15 mouse cellular contexts compared by ENCODE assay signal in genomic region chr9:75304286-75304685, GRCm38 (mm10). TPM values are rescaled to one million over a fixed set of nuclear protein-coding genes. Genes with fewer than 3 reads are reported as not detected.
A peak's percentile ranks its signal among the peaks of the same experiment; 100 is the strongest.
DNase-seq lines count a peak whose midpoint lies in the region; ATAC-seq and TF ChIP-seq lines count a peak whose summit lies in the region.
"Had no signal": no experiment of that assay in that cellular context is flagged by ENCODE, and none has a peak within 500 bp of the region (broad histone marks: within the 10 kb centered on the region; RNA-seq: fewer than 3 reads in every experiment).

No protein-coding gene starts in this region.

- no peak overlapping the region for H3K27ac ChIP-seq in forebrain, embryonic 10.5 days
- H3K27ac ChIP-seq in forebrain, embryonic 16.5 days (ENCODE audit: low read length), result no peak overlapping the region
- H3K27ac ChIP-seq in liver, embryonic 12.5 days, result no peak overlapping the region
- no peak overlapping the region for H3K27ac ChIP-seq in liver, postnatal 0 days (ENCODE audit: low read depth)
- H3K27ac ChIP-seq in hindbrain, embryonic 15.5 days (replicated peaks), result no peak overlapping the region

- no peak overlapping the region for H3K9ac ChIP-seq in forebrain, embryonic 16.5 days (replicated peaks; ENCODE audit: low read depth, low read length)
- no peak overlapping the region for H3K9ac ChIP-seq in liver, embryonic 12.5 days
- H3K9ac ChIP-seq in liver, postnatal 0 days (replicated peaks), result no peak overlapping the region
- H3K9ac ChIP-seq in hindbrain, embryonic 15.5 days, result no peak overlapping the region

- ATAC-seq in forebrain, embryonic 16.5 days, result no peak
- no peak for ATAC-seq in liver, embryonic 12.5 days
- no peak for ATAC-seq in liver, postnatal 0 days
- no peak for ATAC-seq in hindbrain, embryonic 15.5 days (ENCODE audit: low FRiP score, low read depth)
- ATAC-seq: Patski had no signal

- TF ChIP-seq CTCF in liver, postnatal 0 days (IDR thresholded peaks at IDR 0.05; ENCODE audit: low read depth), result no peak

- H3K4me1 ChIP-seq in forebrain, embryonic 10.5 days, result peaks cover 9% of the 10 kb centered on the region
- H3K4me1 ChIP-seq in forebrain, embryonic 16.5 days (replicated peaks; ENCODE audit: control insufficient read depth, insufficient read depth, low read length), result no peaks in the 10 kb centered on the region
- peaks cover 6% of the 10 kb centered on the region for H3K4me1 ChIP-seq in liver, embryonic 12.5 days
- H3K4me1 ChIP-seq in liver, postnatal 0 days (ENCODE audit: insufficient read depth), result no peaks in the 10 kb centered on the region
- no peaks in the 10 kb centered on the region for H3K4me1 ChIP-seq in hindbrain, embryonic 15.5 days (replicated peaks)

- no peak for TF ChIP-seq EP300 in liver, postnatal 0 days (IDR thresholded peaks at IDR 0.05; ENCODE audit: low read depth)

- no peaks in the 10 kb centered on the region for H3K27me3 ChIP-seq in forebrain, embryonic 10.5 days (ENCODE audit: poor library complexity, severe bottlenecking)
- H3K27me3 ChIP-seq in forebrain, embryonic 16.5 days (replicated peaks; ENCODE audit: control insufficient read depth, insufficient read depth, low read length), result no peaks in the 10 kb centered on the region
- 0 out of 2 replicates have a peak, but pooled peaks cover 4% of the 10 kb centered on the region for H3K27me3 ChIP-seq in liver, embryonic 12.5 days (replicated peaks)
- H3K27me3 ChIP-seq in liver, postnatal 0 days (ENCODE audit: insufficient read depth, low read length), result no peaks in the 10 kb centered on the region
- H3K27me3 ChIP-seq in hindbrain, embryonic 15.5 days, result no peaks in the 10 kb centered on the region
- no peaks in the 10 kb centered on the region for H3K27me3 ChIP-seq in myocyte (ENCODE audit: control insufficient read depth, insufficient read depth, insufficient read length)
- H3K27me3 ChIP-seq: Patski had no signal

- H3K36me3 ChIP-seq in forebrain, embryonic 10.5 days (replicated peaks), result no peaks in the 10 kb centered on the region
- H3K36me3 ChIP-seq in forebrain, embryonic 16.5 days (ENCODE audit: control insufficient read depth, insufficient read depth), result no peaks in the 10 kb centered on the region
- no peaks in the 10 kb centered on the region for H3K36me3 ChIP-seq in liver, embryonic 12.5 days
- H3K36me3 ChIP-seq in liver, postnatal 0 days (replicated peaks; ENCODE audit: insufficient read depth, low read length), result no peaks in the 10 kb centered on the region
- no peaks in the 10 kb centered on the region for H3K36me3 ChIP-seq in hindbrain, embryonic 15.5 days
- H3K36me3 ChIP-seq in myocyte (ENCODE audit: control insufficient read depth, insufficient read depth), result no peaks in the 10 kb centered on the region

- H3K9me3 ChIP-seq in forebrain, embryonic 10.5 days, result no peaks in the 10 kb centered on the region
- H3K9me3 ChIP-seq in forebrain, embryonic 16.5 days (ENCODE audit: control insufficient read depth, low read length), result no peaks in the 10 kb centered on the region
- H3K9me3 ChIP-seq in liver, embryonic 12.5 days (replicated peaks), result no peaks in the 10 kb centered on the region
- no peaks in the 10 kb centered on the region for H3K9me3 ChIP-seq in liver, postnatal 0 days (ENCODE audit: low read length)
- H3K9me3 ChIP-seq in hindbrain, embryonic 15.5 days, result no peaks in the 10 kb centered on the region

- WGBS in forebrain, embryonic 10.5 days, result 41% methylated on average over 7 of the region's 7 CpGs
- WGBS in forebrain, embryonic 16.5 days, result 31% methylated on average over 7 of the region's 7 CpGs
- 26% methylated on average over 7 of the region's 7 CpGs for WGBS in liver, embryonic 12.5 days (ENCODE audit: insufficient replicate concordance)
- WGBS in liver, postnatal 0 days (ENCODE audit: insufficient replicate concordance), result 40% methylated on average over 7 of the region's 7 CpGs
- WGBS in hindbrain, embryonic 15.5 days, result 32% methylated on average over 7 of the region's 7 CpGs

- H3ac ChIP-seq in myocyte (ENCODE audit: control insufficient read depth, insufficient read length), result no peak overlapping the region

- DNase-seq in forebrain, embryonic 10.5 days (ENCODE audit: extremely low spot score, low spot score), result no peak
- no peak for DNase-seq in liver, postnatal 0 days
- DNase-seq in ovary, adult 18-20 months (ENCODE audit: low spot score), result no peak
- no peak for DNase-seq in thymus, postnatal 14 days
- DNase-seq: adrenal gland, adult 8-10 months; gastrocnemius, postnatal 14 days; kidney, postnatal 25 days had no signal

- H3K4me3 ChIP-seq in forebrain, embryonic 10.5 days, result peak overlapping the region; percentile 32
- H3K4me3 ChIP-seq in forebrain, embryonic 16.5 days (replicated peaks; ENCODE audit: low read length), result no peak overlapping the region
- no peak overlapping the region for H3K4me3 ChIP-seq in liver, embryonic 12.5 days
- no peak overlapping the region for H3K4me3 ChIP-seq in liver, postnatal 0 days (ENCODE audit: low read depth, low read length)
- no peak overlapping the region for H3K4me3 ChIP-seq in hindbrain, embryonic 15.5 days
- H3K4me3 ChIP-seq in myocyte, result no peak overlapping the region
- H3K4me3 ChIP-seq: erythroblast, embryonic 14.5 days had no signal

- no peaks in the 10 kb centered on the region for H3K79me2 ChIP-seq in myocyte (ENCODE audit: control insufficient read depth, insufficient read depth)

- no peak for TF ChIP-seq POLR2A in myocyte (IDR thresholded peaks at IDR 0.05; ENCODE audit: insufficient read length, low read depth)

- H3K4me2 ChIP-seq in forebrain, embryonic 16.5 days (ENCODE audit: low read length), result no peak overlapping the region
- H3K4me2 ChIP-seq in liver, embryonic 12.5 days, result peak overlapping the region; percentile 51
- H3K4me2 ChIP-seq in liver, postnatal 0 days (ENCODE audit: low read depth, low read length), result no peak overlapping the region
- peak overlapping the region; percentile 24; the same call in 1 of the 2 replicates for H3K4me2 ChIP-seq in hindbrain, embryonic 15.5 days
- peak overlapping the region; percentile 32 for H3K4me2 ChIP-seq in myocyte (ENCODE audit: low read depth)

TF ChIP-seq in myocyte, 11 proteins besides CTCF, POLR2A, EP300 and RAD21:
- TF ChIP-seq REST (IDR thresholded peaks at IDR 0.05; ENCODE audit: insufficient read depth, insufficient read length) (no peak), POLR2AphosphoS2 (IDR thresholded peaks at IDR 0.05; ENCODE audit: insufficient read length, low read depth) (no peak), CEBPB (IDR thresholded peaks at IDR 0.05; ENCODE audit: insufficient read depth, poor library complexity, severe bottlenecking) (no peak), TCF3 (IDR thresholded peaks at IDR 0.05; ENCODE audit: insufficient read length, low read depth) (no peak), MYOG (IDR thresholded peaks at IDR 0.05; ENCODE audit: control insufficient read depth in 1 of 3, insufficient read depth in 1 of 3, insufficient read length in 2 of 3, low read depth in 2 of 3) (no peak), MYOD1 (IDR thresholded peaks at IDR 0.05; ENCODE audit: control insufficient read depth in 1 of 3, insufficient read length in 2 of 3, low read depth in 2 of 3) (no peak)

RNA-seq across cellular contexts. Expression of gene Gnb5, which starts 1.8 kb away (rescaled TPM):
- polyA plus RNA-seq in forebrain, embryonic 10.5 days (2016; fragmentation: Nextera tagmentation; extraction: Ambion mirVana), result 24.0 and 27.9 TPM in 2 replicates
- polyA plus RNA-seq in forebrain, embryonic 16.5 days (2015; fragmentation: Nextera tagmentation; extraction: Ambion mirVana), result 50.8 and 60.2 TPM in 2 replicates
- polyA plus RNA-seq in liver, embryonic 12.5 days (2016; fragmentation: Nextera tagmentation; extraction: Ambion mirVana), result 3.5 and 3.9 TPM in 2 replicates
- 1.8 and 2.4 TPM in 2 replicates for polyA plus RNA-seq in liver, postnatal 0 days (2015; fragmentation: Nextera tagmentation; extraction: Ambion mirVana)
- polyA plus RNA-seq in hindbrain, embryonic 15.5 days (2015; fragmentation: Nextera tagmentation; extraction: Ambion mirVana), result 81.3 and 83.9 TPM in 2 replicates
- polyA plus RNA-seq in myocyte (2012; fragmentation: generic; extraction: Trizol), result 24.3 TPM
- polyA plus RNA-seq: erythroblast, embryonic 14.5 days had no signal

RNA-seq across cellular contexts. Expression of gene Bcl2l10, which starts 43.3 kb away (rescaled TPM):
- polyA plus RNA-seq in forebrain, embryonic 10.5 days (2016; fragmentation: Nextera tagmentation; extraction: Ambion mirVana), result not detected in 2 replicates
- polyA plus RNA-seq in forebrain, embryonic 16.5 days (2015; fragmentation: Nextera tagmentation; extraction: Ambion mirVana), result not detected in 2 replicates
- polyA plus RNA-seq in liver, embryonic 12.5 days (2016; fragmentation: Nextera tagmentation; extraction: Ambion mirVana), result not detected in 2 replicates
- polyA plus RNA-seq in liver, postnatal 0 days (2015; fragmentation: Nextera tagmentation; extraction: Ambion mirVana), result not detected in 2 replicates
- polyA plus RNA-seq in hindbrain, embryonic 15.5 days (2015; fragmentation: Nextera tagmentation; extraction: Ambion mirVana), result not detected in 2 replicates
- not detected for polyA plus RNA-seq in myocyte (2012; fragmentation: generic; extraction: Trizol)
- polyA plus RNA-seq: erythroblast, embryonic 14.5 days; intestine, embryonic 14.5 days; lung, embryonic 16.5 days had no signal

Comparison
In these comparisons a context has a peak if more than half of its experiments do, and no peak if none do; other contexts are left out.
1. H3K4me2 ChIP-seq: peak in liver, embryonic 12.5 days (single experiment), hindbrain, embryonic 15.5 days (single experiment) and myocyte (single experiment); none in forebrain, embryonic 16.5 days (single experiment) and liver, postnatal 0 days (single experiment).